Mouse (Mus musculus): ENCODE measurements around the gene Ppp4c. TPM values are rescaled to one million over a fixed set of nuclear protein-coding genes. Genes with fewer than 3 reads are reported as not detected.

The Ppp4c gene
- polyA plus RNA-seq, 1 experiment from 2014 or later, result 323 TPM

DNA sequence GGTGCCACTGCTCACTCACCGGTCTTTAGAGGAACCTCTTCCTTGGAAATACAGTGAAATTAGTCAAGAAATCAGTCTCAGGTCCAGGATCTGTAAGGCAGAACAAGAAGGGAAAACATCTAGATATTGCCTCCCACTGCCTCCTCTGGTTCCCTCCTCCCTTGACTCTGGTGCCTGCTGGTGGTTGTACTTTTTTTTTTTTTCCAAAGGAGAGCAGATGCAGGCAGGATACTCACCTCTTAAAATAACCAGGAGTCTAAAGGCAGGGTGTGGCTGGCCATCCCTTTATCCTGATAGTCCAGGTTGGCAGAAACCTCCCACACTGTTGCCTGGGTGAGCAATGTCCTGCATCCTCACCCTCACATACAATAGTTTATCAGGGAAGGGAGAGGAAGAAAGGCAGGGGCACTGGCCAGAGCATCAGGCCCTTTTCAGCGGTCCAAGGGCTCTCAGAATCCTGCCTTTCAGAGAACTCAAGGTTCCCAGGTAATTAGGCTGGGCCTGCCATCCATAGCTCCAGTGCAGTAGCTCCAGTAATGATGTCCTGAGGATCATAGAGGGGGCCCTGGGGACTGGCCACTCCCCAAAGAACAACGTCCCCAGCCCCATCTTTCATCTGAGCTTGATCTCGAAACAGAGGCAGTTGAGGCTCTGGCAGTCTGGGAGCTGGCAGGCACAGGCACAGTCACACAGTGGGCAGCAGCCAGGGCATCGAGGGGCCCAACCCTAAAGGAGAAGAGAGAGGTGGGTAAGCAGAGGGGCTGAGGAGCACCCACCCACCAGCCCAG lies 8.2 kb upstream of the Ppp4c start:
- H3K4me3 ChIP-seq, result peak overlapping the region; percentile 67
- H3K36me3 ChIP-seq, result peaks cover 40% of the 10 kb centered on the region
- peak overlapping the region; percentile 79 for H3K9ac ChIP-seq (replicated peaks)
- H3K4me2 ChIP-seq (replicated peaks), result peak overlapping the region; percentile 81
- peak overlapping the region; percentile 94 for H3K27ac ChIP-seq (replicated peaks)
- peaks cover 38% of the 10 kb centered on the region for H3K4me1 ChIP-seq
- ATAC-seq (ENCODE audit: low FRiP score, low read depth), result no peak
- no peaks in the 10 kb centered on the region for H3K27me3 ChIP-seq
- WGBS, result 53% methylated on average over 5 of the region's 5 CpGs
- H3K9me3 ChIP-seq, result no peaks in the 10 kb centered on the region

DNA sequence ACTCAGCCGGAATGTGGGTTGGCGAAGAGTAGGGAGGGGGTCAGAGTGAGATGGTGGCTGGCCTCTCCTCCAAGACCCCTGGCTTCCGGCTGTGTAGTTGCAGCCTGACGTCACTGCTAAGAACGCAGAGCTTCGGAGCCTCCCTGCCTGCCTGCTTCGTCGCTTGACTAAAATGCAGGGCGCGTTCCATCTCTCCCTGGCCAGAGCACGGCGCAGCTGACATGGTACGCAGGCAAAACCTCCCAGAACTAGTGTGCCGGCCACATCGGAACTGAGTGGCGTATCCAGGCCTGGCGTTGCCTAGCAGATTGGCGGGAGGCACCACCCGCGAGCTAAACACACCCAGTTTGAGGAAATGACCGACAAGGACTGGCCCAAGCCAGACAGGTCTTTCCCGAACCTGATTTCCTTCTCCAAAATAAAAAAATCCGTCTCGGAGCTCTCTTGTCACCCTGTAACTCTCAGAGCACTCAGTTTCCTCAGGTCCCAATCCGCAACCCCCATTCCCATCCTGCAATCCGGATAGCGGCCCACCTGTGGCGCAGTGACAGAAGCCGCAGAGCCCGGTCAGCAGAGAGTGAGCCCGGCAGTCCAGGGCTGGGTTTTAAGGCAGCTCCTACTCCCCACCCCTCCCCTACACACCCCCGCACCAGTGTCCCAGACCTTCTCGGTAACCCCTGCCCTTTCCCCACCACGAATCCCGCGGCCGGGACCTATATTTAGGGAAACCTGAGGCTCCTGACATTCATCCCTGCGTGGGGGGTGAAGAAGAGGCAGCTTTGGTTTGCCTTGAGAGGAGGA lies 7.4 kb upstream of the Ppp4c start:
- H3K9me3 ChIP-seq, result no peaks in the 10 kb centered on the region
- peaks cover 44% of the 10 kb centered on the region for H3K36me3 ChIP-seq
- peaks cover 38% of the 10 kb centered on the region for H3K4me1 ChIP-seq
- peak overlapping the region; percentile 67 for H3K4me3 ChIP-seq
- H3K9ac ChIP-seq (replicated peaks), result peak overlapping the region; percentile 79
- no peaks in the 10 kb centered on the region for H3K27me3 ChIP-seq
- 1% methylated on average over 36 of the region's 38 CpGs for WGBS
- H3K4me2 ChIP-seq (replicated peaks), result peak overlapping the region; percentile 81
- H3K27ac ChIP-seq (replicated peaks), result peak overlapping the region; percentile 94
- ATAC-seq (ENCODE audit: low FRiP score, low read depth), result peak; percentile 91

DNA sequence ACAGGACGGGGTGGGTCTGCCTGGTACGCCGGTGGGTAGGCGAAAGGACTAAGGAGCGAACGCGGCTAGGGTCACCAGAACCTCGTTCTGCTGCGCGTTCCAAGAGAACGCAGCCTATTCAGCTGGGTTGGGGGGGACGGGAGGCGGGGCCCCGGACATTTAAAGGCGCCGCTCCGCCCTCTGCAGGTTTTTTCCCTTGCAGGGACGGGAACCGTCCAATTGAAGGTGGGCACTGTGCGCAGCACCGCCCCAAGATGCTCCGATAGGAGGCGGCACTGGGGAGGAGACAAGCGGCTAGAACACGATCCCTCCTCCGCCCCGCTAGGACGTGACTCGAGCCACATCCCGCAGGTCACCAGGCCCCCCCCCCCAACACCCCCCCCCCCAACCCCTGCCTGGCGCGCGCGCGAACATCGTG lies 6.8 kb upstream of the Ppp4c start:
- WGBS, result under 1% methylated on average over 30 of the region's 36 CpGs
- H3K4me1 ChIP-seq, result peaks cover 38% of the 10 kb centered on the region
- ATAC-seq (ENCODE audit: low FRiP score, low read depth), result peak; percentile 96

DNA sequence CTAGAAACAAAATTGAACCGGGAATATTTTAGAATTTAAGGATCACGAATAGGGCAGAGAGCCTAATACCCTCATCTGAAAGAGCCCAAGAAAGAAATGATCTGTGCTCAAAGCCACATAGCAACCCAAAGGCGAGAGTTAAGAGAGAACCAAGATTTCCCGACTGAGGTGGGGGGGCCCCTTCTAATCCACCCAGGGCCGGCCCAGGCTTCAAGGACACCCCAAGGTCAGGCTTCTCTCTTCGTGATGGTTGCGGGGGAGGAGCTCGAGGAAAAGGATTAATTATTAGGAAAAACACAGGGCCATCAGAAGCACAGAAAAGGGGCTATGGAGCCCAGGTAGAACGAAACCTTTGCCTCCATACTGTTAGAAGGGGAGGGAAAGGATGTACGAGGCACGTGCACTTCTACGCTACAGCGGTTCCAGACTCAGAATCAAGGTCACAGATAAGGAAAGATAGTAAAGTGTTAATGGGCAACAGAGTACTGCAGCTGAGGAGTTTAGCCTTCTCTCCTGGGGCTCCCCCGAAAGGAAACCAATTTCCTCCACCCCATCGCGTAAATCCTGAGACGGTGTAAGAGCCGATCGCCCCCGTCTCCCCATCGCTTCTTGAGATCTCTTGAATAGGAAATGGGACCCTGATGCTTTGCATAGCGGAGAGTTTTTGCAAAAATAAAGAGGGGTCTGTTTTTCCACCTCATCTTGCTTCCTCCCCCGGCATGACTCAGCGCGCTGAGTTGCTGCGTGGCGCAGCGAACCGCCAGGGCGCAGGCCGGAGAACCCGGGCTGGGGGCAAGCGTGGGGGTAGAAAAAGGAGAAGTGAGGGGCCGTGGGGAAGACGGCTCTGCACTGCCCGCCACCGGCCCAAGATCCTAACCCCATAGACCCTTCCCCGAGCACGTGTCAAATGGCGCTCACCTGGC lies 6.1 kb upstream of the Ppp4c start:
- WGBS, result under 1% methylated on average over 40 of the region's 40 CpGs
- Histone ChIP-seq H3K4me3 (peak overlapping the region; percentile 67), H3K27ac (replicated peaks) (peak overlapping the region; percentile 94), H3K9me3 (no peaks in the 10 kb centered on the region), H3K27me3 (no peaks in the 10 kb centered on the region), H3K4me1 (peaks cover 38% of the 10 kb centered on the region), H3K4me2 (replicated peaks) (peak overlapping the region; percentile 81), H3K36me3 (peaks cover 40% of the 10 kb centered on the region), H3K9ac (replicated peaks) (peak overlapping the region; percentile 79)
- no peak for ATAC-seq (ENCODE audit: low FRiP score, low read depth)

More for the DNA sequence above, 6.8 kb upstream of the Ppp4c start:
- peak overlapping the region; percentile 81 for H3K4me2 ChIP-seq (replicated peaks)
- no peaks in the 10 kb centered on the region for H3K27me3 ChIP-seq
- peak overlapping the region; percentile 79 for H3K9ac ChIP-seq (replicated peaks)
- H3K36me3 ChIP-seq, result peaks cover 47% of the 10 kb centered on the region
- no peaks in the 10 kb centered on the region for H3K9me3 ChIP-seq
- peak overlapping the region; percentile 94 for H3K27ac ChIP-seq (replicated peaks)
- peak overlapping the region; percentile 67 for H3K4me3 ChIP-seq

DNA sequence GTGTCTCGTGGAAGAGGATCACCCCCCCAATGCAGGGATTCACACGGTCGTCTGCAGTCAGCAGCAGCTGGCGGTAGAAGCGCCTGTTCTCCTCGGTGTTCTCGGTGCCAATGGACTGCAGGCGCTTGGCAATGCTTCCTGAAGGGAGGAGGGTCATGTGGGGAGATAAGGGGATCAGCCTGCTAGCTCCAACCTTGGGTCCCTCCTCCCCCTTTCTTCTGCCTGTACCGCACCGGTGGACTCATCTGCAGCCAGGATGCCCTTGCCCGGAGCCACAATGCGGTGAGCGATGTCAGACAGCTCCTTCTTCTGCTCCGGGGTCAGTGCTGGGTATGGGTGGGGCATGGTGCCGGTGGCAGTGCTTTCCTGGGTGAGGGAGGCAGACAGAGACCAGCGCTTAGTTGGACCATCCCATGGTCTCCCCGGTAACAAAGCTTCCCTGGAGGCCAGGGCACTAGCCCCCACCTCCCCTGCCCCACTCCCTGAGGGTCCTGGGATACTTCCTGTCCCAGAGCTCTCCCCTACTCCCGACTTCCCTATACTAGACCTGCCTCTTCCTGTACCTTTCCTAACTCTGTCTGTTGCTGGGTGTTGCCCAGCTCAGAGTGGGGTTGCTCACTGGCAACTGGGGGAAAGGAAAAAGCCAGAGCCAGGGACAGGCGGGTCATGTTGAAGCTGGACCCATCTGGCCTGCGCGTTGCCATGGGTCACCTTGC lies 5.3 kb upstream of the Ppp4c start, which contains the start of gene Fam57b:
Fam57b (plus strand) TSS at position 258 of the 716 bp plus-strand sequence.
- no peaks in the 10 kb centered on the region for H3K27me3 ChIP-seq
- peak within 1 kb of the TSS; percentile 67 for H3K4me3 ChIP-seq
- no peaks in the 10 kb centered on the region for H3K9me3 ChIP-seq
- peaks cover 35% of the 10 kb centered on the region for H3K36me3 ChIP-seq
- H3K4me2 ChIP-seq (replicated peaks), result peak within 1 kb of the TSS; percentile 81
- peaks cover 43% of the 10 kb centered on the region for H3K4me1 ChIP-seq
- WGBS, result 33% methylated on average over 21 of the region's 21 CpGs
- no peak for ATAC-seq (ENCODE audit: low FRiP score, low read depth)
- H3K9ac ChIP-seq (replicated peaks), result peak within 1 kb of the TSS; percentile 79
- H3K27ac ChIP-seq (replicated peaks), result peak within 1 kb of the TSS; percentile 94

DNA sequence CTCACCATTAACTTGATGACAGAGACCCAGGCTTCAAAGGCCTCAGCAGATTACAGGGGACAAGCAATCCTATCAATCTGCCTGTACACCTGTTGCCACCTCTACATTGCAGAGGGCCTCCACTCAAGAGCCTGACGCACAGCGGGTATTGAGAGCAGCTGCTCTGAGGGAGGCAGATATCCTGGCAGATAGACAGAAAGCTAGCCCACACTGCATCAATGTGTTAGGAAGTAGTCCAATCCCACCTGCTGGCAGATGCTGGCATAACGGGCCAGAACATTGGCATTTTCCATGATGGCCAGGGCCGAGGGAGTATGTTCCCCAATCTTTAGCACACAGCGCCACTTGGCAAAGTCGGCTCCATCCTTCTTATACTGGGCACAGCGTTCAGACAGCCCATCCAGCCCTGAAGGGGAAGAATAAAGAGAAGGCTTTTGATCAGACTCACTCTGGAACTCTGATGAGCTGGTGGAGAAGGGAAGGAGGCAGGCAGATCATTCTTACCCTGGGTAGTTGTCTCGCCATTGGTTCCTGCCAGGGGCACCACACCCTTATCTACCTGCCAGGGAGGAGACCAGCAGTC lies 4.1 kb upstream of the Ppp4c start:
- 0 out of 2 replicates have a peak overlapping the region, but pooled peaks have one; percentile 6 for H3K27ac ChIP-seq (replicated peaks)
- 0 out of 2 replicates have a peak overlapping the region, but pooled peaks have one; percentile 31 for H3K9ac ChIP-seq (replicated peaks)
- H3K4me2 ChIP-seq (replicated peaks), result no peak overlapping the region
- no peaks in the 10 kb centered on the region for H3K9me3 ChIP-seq
- no peak for ATAC-seq (ENCODE audit: low FRiP score, low read depth)
- H3K27me3 ChIP-seq, result no peaks in the 10 kb centered on the region
- WGBS, result 79% methylated on average over 8 of the region's 8 CpGs
- H3K36me3 ChIP-seq, result peaks cover 35% of the 10 kb centered on the region
- peaks cover 46% of the 10 kb centered on the region for H3K4me1 ChIP-seq
- H3K4me3 ChIP-seq, result no peak overlapping the region

DNA sequence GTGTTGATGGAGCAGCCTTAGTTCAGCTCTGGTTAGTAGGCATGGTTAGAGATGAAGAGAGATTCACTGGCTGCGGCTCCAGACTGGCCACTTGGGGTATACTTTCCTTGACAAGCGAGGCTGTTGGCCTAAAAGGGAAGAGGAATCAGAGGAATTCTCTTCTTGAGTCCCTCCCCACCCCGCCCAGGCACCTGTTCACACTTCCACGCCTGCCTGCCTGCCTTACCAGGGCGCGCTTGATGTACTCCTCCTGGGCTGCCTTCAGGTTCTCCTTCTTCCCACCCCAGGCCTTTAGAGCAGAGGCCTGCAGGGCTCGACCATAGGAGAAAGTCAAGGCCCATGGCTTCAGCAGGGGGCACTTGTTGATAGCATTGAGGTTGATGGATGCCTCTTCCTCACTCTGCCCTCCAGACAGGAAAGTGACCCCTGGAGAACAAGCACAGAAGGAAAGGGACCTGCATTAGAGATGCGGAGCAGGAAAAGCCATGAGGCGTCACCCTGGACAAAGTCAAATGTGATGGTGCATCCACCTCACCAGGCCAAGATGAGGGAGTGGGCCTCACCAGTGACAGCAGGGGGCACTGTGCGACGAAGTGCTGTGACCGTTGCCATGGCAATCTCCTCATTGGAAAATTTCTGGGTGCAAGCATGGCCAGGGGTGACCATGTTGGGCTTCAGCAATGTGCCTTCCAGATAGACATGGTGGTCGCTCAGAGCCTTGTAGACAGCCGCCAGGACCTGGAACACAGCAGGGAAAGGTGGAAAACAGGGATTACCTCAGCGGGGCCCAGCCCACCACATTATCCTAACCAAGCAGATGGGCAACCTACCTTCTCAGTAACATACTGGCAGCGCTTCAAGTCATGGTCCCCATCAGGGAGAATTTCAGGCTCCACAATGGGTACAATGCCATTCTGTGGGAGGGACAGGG lies 3.4 kb upstream of the Ppp4c start:
- H3K9me3 ChIP-seq, result no peaks in the 10 kb centered on the region
- no peak overlapping the region for H3K4me2 ChIP-seq (replicated peaks)
- H3K27me3 ChIP-seq, result no peaks in the 10 kb centered on the region
- H3K36me3 ChIP-seq, result peaks cover 35% of the 10 kb centered on the region
- no peak for ATAC-seq (ENCODE audit: low FRiP score, low read depth)
- 0 out of 2 replicates have a peak overlapping the region, but pooled peaks have one; percentile 31 for H3K9ac ChIP-seq (replicated peaks)
- H3K4me3 ChIP-seq, result no peak overlapping the region
- H3K27ac ChIP-seq (replicated peaks), result 0 out of 2 replicates have a peak overlapping the region, but pooled peaks have one; percentile 6
- WGBS, result 87% methylated on average over 16 of the region's 16 CpGs
- H3K4me1 ChIP-seq, result peaks cover 51% of the 10 kb centered on the region

DNA sequence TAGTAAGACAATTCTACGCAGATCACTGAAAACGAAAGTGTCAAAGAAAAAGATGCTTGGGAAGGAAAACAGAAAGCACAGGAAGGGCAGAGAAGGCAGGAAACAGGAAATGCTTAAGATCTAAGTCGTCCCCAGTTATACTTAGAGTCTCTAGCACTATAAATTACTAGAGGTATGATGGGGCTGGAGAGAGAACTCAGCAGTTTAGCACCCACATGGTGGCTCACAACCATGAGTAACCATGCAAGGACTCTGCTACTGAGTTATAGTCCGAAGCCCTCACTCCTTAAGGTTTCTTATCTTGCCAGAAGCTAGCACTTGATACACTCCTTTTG lies 1.9 kb upstream of the Ppp4c start:
- 79% methylated on average over 4 of the region's 4 CpGs for WGBS

DNA sequence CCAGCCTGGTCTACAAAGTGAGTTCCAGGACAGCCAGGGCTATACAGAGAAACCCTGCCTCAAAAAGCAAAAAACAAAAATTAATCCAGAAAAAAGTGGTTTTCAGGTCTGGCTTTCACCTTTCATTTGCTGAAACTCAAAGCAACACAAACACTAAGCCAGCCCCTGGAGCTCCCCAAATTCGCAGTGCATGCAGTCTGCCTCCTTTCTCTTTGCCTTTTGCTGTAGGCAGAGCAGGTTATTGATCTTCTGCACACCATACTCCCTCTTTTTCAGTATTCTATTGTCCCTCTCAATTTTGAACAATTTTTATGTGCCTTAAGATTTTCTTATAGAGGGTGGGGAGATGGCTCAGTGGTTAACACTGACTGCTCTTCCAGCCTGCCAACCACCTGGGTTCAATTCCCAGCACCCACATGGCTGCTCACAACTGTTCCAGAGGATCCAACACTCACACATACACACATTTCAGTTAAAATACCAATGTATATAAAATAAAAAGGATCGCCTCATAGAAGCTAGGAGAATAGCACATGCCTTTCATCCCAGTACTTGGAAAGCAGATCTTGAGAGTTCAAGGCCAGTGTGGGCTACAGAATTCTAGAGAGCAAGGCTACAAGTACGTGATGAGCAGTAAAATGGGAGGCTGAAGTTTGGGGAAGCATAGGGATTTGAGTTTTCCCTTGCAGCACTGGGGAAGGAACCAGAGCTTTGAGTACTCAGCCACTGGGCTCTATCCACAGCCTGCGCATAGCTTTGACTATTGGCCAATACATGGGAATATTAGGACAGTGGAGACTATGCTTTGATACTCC lies 1.4 kb upstream of the Ppp4c start:
- Histone ChIP-seq H3K4me3 (no peak overlapping the region), H3K9me3 (no peaks in the 10 kb centered on the region), H3K36me3 (peaks cover 52% of the 10 kb centered on the region), H3K27ac (replicated peaks) (no peak overlapping the region), H3K4me1 (peaks cover 46% of the 10 kb centered on the region), H3K27me3 (no peaks in the 10 kb centered on the region), H3K9ac (replicated peaks) (no peak overlapping the region), H3K4me2 (replicated peaks) (no peak overlapping the region)
- WGBS, result 75% methylated on average over 4 of the region's 4 CpGs
- ATAC-seq (ENCODE audit: low FRiP score, low read depth), result no peak

More for the DNA sequence above, 1.9 kb upstream of the Ppp4c start:
- H3K27ac ChIP-seq (replicated peaks), result no peak overlapping the region
- H3K4me2 ChIP-seq (replicated peaks), result no peak overlapping the region
- H3K4me1 ChIP-seq, result peaks cover 46% of the 10 kb centered on the region
- H3K9ac ChIP-seq (replicated peaks), result no peak overlapping the region
- H3K36me3 ChIP-seq, result peaks cover 46% of the 10 kb centered on the region
- ATAC-seq (ENCODE audit: low FRiP score, low read depth), result no peak
- no peaks in the 10 kb centered on the region for H3K9me3 ChIP-seq
- no peaks in the 10 kb centered on the region for H3K27me3 ChIP-seq
- H3K4me3 ChIP-seq, result no peak overlapping the region
